Mouse (Mus musculus) lung, embryonic 16.5 days (tissue): ENCODE results near the gene Vill. TPM values are rescaled to one million over a fixed set of nuclear protein-coding genes. Genes with fewer than 3 reads are reported as not detected.

Experiments
- ATAC-seq: fragments of 200-750 bp; cut with Nextera tagmentation; 2 replicates; pipeline ENCODE4 v1.8.0; 2017; ENCODE audit warnings: low read depth, mild to moderate bottlenecking, moderate library complexity
- H3K27ac ChIP-seq: fragments of 300-500 bp; sonication (generic); 2 replicates; pipeline ENCODE4 v1.5.1; 2014; ENCODE audit warnings: mild to moderate bottlenecking, control low read depth, low read length
- H3K27me3 ChIP-seq: fragments of 300-500 bp; sonication (generic); 2 replicates; pipeline ENCODE4 v1.6.1; 2014; ENCODE audit warnings: low read depth, low read length, mixed read lengths; ENCODE audit not compliant: control insufficient read depth, insufficient read depth
- H3K36me3 ChIP-seq: fragments of 300-500 bp; sonication (generic); 2 replicates; pipeline ENCODE4 v1.6.1; 2014; ENCODE audit warnings: low read length; ENCODE audit not compliant: control insufficient read depth, insufficient read depth
- H3K4me1 ChIP-seq: fragments of 300-500 bp; sonication (generic); replicated peaks from 2 replicates; pipeline ENCODE4 v1.6.1; 2014; ENCODE audit warnings: low read length, mixed read lengths; ENCODE audit not compliant: control insufficient read depth, insufficient read depth
- H3K4me2 ChIP-seq: fragments of 300-500 bp; sonication (generic); 2 replicates; pipeline ENCODE4 v1.6.1; 2014; ENCODE audit warnings: low read depth, low read length, control low read depth
- H3K4me3 ChIP-seq: fragments of 300-500 bp; sonication (generic); 2 replicates; pipeline ENCODE4 v1.5.1; 2014; ENCODE audit warnings: mild to moderate bottlenecking, low read length, control low read depth
- H3K9ac ChIP-seq: fragments of 300-500 bp; sonication (generic); 2 replicates; pipeline ENCODE4 v1.6.1; 2014; ENCODE audit warnings: low read length, control low read depth
- H3K9me3 ChIP-seq: fragments of 300-500 bp; sonication (generic); 2 replicates; pipeline ENCODE4 v1.6.1; 2016; ENCODE audit warnings: low read length; ENCODE audit not compliant: control insufficient read depth
- WGBS: fragments of 180-500 bp; shearing (Covaris S2); extraction: QIAGEN DNeasy Blood & Tissue Kit; methylation state at CpG from one replicate; pipeline ENCODE4 v1.1.7; 2014; 5-methylcytosine and 5-hydroxymethylcytosine counted together
- polyA plus RNA-seq: library from polyadenylated mRNA; unstranded; fragments of >200 nt; fragmentation: Nextera tagmentation; extraction: Ambion mirVana; gene quantifications from 2 replicates; pipeline ENCODE4 v1.2.1, GENCODE M21; 2015

Vill gene
- polyA plus RNA-seq, 1 experiment from 2014 or later: 38.2 TPM

DNA sequence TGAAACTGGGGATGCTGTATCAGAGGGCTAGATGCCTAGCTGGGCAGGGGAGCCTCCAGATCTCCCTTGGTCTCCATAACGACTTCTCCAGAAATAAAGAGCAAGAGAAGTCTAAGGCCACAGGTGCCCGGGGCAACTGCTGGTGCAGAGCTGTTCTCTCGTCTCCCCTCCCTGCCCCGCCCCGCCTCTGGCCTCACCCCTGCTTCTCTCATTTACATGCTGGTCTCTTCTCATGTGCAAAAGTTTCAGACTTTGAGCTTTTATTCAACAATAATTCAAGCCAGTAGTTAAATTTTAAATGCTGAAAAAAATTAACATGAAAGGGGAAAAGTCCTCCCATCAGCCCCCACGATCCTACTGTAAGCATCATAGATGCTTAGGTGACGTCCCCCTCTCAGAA, 30.8 kb upstream of the Vill start:
- no peaks in the 10 kb centered on the region for H3K9me3 ChIP-seq
- no peaks in the 10 kb centered on the region for H3K27me3 ChIP-seq
- peaks cover 10% of the 10 kb centered on the region; the same call in 1 of the 2 replicates for H3K4me1 ChIP-seq
- H3K27ac ChIP-seq: no peak overlapping the region
- peaks cover 13% of the 10 kb centered on the region for H3K36me3 ChIP-seq
- no peak overlapping the region for H3K4me2 ChIP-seq
- no peak for ATAC-seq
- H3K9ac ChIP-seq: no peak overlapping the region
- 59% methylated on average over 7 of the region's 7 CpGs for WGBS
- H3K4me3 ChIP-seq: no peak overlapping the region

GRCm38 (mm10) chr9:119025263-119025662, 27.3 kb upstream of the Vill start:
- H3K9me3 ChIP-seq: no peaks in the 10 kb centered on the region
- peaks cover 4% of the 10 kb centered on the region; the same call in 1 of the 2 replicates for H3K36me3 ChIP-seq
- no peak overlapping the region for H3K4me3 ChIP-seq
- peak overlapping the region; percentile 77 for H3K27ac ChIP-seq
- WGBS: 61% methylated on average over 6 of the region's 6 CpGs
- H3K4me1 ChIP-seq: peaks cover 10% of the 10 kb centered on the region; the same call in 1 of the 2 replicates
- H3K4me2 ChIP-seq: no peak overlapping the region
- H3K27me3 ChIP-seq: no peaks in the 10 kb centered on the region
- no peak overlapping the region for H3K9ac ChIP-seq
- no peak for ATAC-seq

GRCm38 (mm10) chr9:119025832-119026331, 26.7 kb upstream of the Vill start:
- peak; percentile 56 for ATAC-seq
- Histone ChIP-seq H3K27me3 (no peaks in the 10 kb centered on the region), H3K9me3 (no peaks in the 10 kb centered on the region), H3K4me2 (no peak overlapping the region), H3K4me3 (no peak overlapping the region), H3K27ac (no peak overlapping the region), H3K36me3 (peaks cover 4% of the 10 kb centered on the region; the same call in 1 of the 2 replicates), H3K9ac (no peak overlapping the region), H3K4me1 (peaks cover 10% of the 10 kb centered on the region; the same call in 1 of the 2 replicates)
- WGBS: 83% methylated on average over 7 of the region's 7 CpGs

DNA sequence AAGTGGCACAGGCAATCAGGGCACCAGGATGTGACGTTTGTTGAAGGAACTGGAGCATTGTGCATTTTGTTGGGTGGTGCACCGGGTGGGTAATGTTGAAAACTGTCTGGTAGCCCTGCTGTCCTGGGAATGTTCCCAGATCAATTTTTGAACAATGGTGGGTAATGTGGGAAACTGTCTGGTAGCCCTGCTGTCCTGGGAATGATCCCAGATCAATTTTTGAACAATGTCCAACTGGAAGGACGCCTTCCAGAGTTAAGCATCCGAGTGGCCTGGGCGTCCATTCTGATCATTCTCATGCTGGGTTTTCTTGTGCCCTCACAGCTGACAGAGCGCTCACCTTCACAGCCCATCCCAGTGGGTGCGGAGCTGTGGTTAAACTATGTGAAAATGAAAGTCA, 25.2 kb upstream of the Vill start:
- H3K9ac ChIP-seq: no peak overlapping the region
- no peaks in the 10 kb centered on the region for H3K27me3 ChIP-seq
- no peaks in the 10 kb centered on the region for H3K9me3 ChIP-seq
- H3K36me3 ChIP-seq: peaks cover 4% of the 10 kb centered on the region; the same call in 1 of the 2 replicates
- H3K4me2 ChIP-seq: no peak overlapping the region
- no peak for ATAC-seq
- H3K4me1 ChIP-seq: peaks cover 17% of the 10 kb centered on the region
- no peak overlapping the region for H3K27ac ChIP-seq
- H3K4me3 ChIP-seq: no peak overlapping the region
- WGBS: 84% methylated on average over 7 of the region's 7 CpGs

DNA sequence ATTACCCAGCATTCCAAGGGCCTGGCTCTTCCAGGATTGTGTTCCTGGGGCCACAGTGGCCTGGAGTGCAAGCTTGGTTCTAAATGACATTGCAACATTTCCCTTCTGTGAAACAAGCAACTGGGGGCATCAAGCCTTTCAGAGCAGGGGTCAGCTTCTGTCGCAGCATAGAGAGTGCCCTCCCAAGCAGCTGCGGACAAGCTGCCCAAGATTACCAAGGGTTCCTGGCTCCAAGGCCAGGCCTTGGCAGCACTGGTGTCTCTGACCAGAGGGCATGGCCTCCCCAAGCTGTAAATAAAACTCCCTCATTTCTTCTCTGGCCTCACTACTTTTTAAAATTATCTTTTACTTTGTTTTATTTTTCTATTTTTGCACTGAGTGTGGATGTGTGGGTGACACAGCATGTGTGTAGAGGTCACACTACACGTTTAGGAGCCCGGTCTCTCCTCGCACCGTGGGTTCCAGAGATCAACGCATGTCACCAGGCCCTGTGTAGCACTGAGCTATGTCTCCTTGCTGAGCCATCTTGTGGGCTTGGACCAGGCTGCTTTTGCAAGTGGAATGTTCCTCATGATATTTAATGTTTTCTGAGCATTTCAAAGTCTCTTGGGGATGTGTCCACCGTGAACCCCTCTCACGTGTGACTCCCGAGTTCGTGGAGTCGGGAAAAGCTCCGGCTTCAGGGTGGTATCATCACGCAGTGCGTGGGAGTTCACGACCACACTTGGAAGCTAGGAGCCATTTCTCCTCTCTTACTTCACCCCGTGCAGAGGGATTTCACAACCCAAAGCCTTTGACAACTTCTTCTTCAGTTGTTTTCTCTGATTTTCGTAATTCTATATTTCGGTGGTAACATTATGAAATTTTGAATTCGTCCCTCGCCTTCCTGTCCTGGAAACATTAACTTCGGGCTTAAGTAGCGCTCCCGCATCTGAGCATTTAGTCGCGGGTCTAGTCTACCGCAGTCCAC, 24.1 kb upstream of the Vill start:
- H3K4me1 ChIP-seq: peaks cover 18% of the 10 kb centered on the region
- 91% methylated on average over 27 of the region's 27 CpGs for WGBS
- no peak for ATAC-seq
- H3K9me3 ChIP-seq: no peaks in the 10 kb centered on the region
- H3K4me3 ChIP-seq: no peak overlapping the region
- H3K36me3 ChIP-seq: peaks cover 4% of the 10 kb centered on the region
- no peak overlapping the region for H3K4me2 ChIP-seq
- no peak overlapping the region for H3K9ac ChIP-seq
- no peak overlapping the region for H3K27ac ChIP-seq
- no peaks in the 10 kb centered on the region for H3K27me3 ChIP-seq

DNA sequence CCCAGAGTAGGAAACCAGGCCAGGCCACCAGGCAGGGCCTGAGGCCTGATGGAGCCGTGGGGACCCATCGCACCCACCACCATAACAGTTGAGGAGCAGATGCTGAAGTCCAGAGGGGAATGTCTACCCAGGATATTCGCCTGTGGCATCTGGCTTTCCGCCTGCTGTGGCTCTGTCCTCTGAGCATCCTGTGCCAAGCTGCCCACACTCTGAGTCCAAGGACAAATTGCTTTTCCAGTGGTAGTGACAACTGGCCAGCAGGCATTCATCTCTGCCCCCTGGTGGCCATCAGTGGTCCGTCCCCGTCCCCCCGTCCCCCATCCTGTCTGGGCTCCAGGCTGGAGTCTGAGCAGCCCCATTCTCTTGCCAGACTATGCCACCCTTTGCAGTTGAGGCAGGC, 23.0 kb upstream of the Vill start:
- H3K9me3 ChIP-seq: no peaks in the 10 kb centered on the region
- H3K36me3 ChIP-seq: peaks cover 12% of the 10 kb centered on the region
- H3K4me3 ChIP-seq: no peak overlapping the region
- peak; percentile 45; the same call in 1 of the 2 replicates for ATAC-seq
- H3K4me2 ChIP-seq: no peak overlapping the region
- WGBS: 53% methylated on average over 7 of the region's 7 CpGs
- no peak overlapping the region for H3K9ac ChIP-seq
- H3K27me3 ChIP-seq: no peaks in the 10 kb centered on the region
- peaks cover 18% of the 10 kb centered on the region for H3K4me1 ChIP-seq
- no peak overlapping the region for H3K27ac ChIP-seq

DNA sequence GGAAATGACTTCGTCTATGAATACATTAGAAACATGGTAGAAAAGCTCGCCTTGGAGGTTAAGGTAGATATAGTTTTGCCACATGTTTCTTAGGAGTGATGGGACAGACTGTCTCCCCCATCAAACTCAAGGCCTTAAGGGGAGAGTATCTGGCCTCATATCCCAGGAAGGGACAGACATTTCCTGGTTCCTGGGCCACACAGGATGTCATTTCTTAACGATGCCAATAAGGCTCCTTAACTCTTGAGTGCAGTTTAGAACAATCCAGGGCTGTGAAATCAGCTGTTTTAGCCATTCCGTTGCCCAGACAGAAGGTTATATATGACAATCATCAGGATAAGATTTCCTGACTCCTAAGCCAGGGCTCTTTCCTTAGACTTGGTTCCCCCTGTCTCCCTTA, 21.5 kb upstream of the Vill start:
- H3K27me3 ChIP-seq: no peaks in the 10 kb centered on the region
- H3K9me3 ChIP-seq: no peaks in the 10 kb centered on the region
- H3K27ac ChIP-seq: no peak overlapping the region
- H3K4me1 ChIP-seq: peaks cover 11% of the 10 kb centered on the region
- H3K4me2 ChIP-seq: no peak overlapping the region
- H3K36me3 ChIP-seq: peaks cover 17% of the 10 kb centered on the region
- H3K4me3 ChIP-seq: no peak overlapping the region
- no peak overlapping the region for H3K9ac ChIP-seq
- WGBS: 83% methylated on average over 4 of the region's 4 CpGs
- no peak for ATAC-seq

DNA sequence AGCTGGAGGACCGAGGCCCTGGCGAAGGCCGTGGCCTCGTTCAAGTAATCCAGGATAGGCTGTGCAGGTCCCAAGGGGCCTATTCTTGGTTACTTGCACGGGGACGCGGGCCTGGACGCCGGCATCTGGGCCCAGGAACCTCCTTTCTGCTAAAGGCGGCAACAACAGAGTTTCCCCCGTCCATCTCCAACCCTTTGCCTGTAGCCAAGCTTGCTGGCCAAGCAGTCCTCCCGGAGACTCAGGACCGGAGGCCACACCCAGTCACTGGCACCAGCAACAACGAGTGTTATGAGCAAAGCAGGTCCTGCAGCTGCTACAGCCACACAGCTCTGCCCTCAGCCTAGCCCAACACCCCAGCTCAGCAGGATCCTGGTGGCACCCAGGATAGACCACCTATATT, 20.8 kb upstream of the Vill start:
- Histone ChIP-seq H3K9ac (peak overlapping the region; percentile 33; the same call in 1 of the 2 replicates), H3K9me3 (no peaks in the 10 kb centered on the region), H3K4me3 (no peak overlapping the region), H3K27me3 (no peaks in the 10 kb centered on the region), H3K4me2 (no peak overlapping the region), H3K4me1 (peaks cover 18% of the 10 kb centered on the region), H3K36me3 (peaks cover 17% of the 10 kb centered on the region), H3K27ac (0 out of 2 replicates have a peak overlapping the region, but pooled peaks have one; percentile 2)
- ATAC-seq: 0 out of 2 replicates have a peak, but pooled peaks have one; percentile 23
- WGBS: 79% methylated on average over 14 of the region's 14 CpGs

- Histone ChIP-seq H3K4me2 (no peak overlapping the region), H3K9me3 (no peaks in the 10 kb centered on the region), H3K4me3 (no peak overlapping the region), H3K9ac (no peak overlapping the region; the same call in 1 of the 2 replicates), H3K36me3 (peaks cover 15% of the 10 kb centered on the region), H3K27ac (no peak overlapping the region), H3K27me3 (no peaks in the 10 kb centered on the region), H3K4me1 (peaks cover 23% of the 10 kb centered on the region)
- ATAC-seq: no peak
- 63% methylated on average over 9 of the region's 9 CpGs for WGBS
Measured at GRCm38 (mm10) chr9:119032538-119032937, 20.0 kb upstream of the Vill start.
